Mouse (Mus musculus): ENCODE measurements around the gene Nsf.

- no peak for TF ChIP-seq POLR2A (IDR thresholded peaks at IDR 0.05; ENCODE audit: insufficient read depth, low read length)
- TF ChIP-seq CTCF (IDR thresholded peaks at IDR 0.05; ENCODE audit: low read depth, low read length), result no peak
- no peak for TF ChIP-seq EP300 (IDR thresholded peaks at IDR 0.05; ENCODE audit: insufficient read depth, low read depth, low read length)
Observed at GRCm38 (mm10) chr11:104000667-104001394, 47.0 kb upstream of the Nsf start.

Data from ES-Bruce4 (cell line).